8 mouse cellular contexts compared by ENCODE assay signal in the genomic region with DNA sequence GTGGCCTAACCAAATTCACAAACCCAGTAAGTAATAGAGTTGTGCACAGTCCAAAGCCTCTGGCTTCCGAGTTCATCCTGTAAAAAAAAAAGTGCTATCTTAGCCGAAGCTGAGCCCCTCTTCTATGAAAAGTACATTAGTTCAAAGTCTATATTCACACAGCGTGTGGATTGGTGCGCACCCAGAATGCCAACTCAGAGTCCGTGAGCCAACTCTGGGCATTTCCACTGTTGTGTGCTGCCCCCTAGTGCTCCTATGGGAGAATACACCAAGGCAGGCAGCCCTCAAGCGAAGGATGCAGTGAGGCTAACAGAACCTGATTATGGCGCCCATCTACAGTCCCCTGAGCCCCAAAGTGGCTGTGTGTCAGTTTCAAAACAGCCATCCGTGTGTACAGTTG. TPM values are rescaled to one million over a fixed set of nuclear protein-coding genes. Genes with fewer than 3 reads are reported as not detected.
DNase-seq lines count a peak whose midpoint lies in the region; ATAC-seq and TF ChIP-seq lines count a peak whose summit lies in the region.

No protein-coding gene starts in this region.

- no peak overlapping the region for H3K4me3 ChIP-seq in limb, embryonic 13.5 days
- H3K4me3 ChIP-seq in testis, adult 2 months (ENCODE audit: control insufficient read depth, low read depth, low read length) = no peak overlapping the region

- H3K36me3 ChIP-seq in limb, embryonic 13.5 days = no peaks in the 10 kb centered on the region
- no peaks in the 10 kb centered on the region for H3K36me3 ChIP-seq in testis, adult 2 months (ENCODE audit: control insufficient read depth, insufficient read depth, low read length)

- DNase-seq in B cell, adult 2 months = peak; percentile 79 to 80
- DNase-seq in WW6 (ENCODE audit: low read depth, low spot score) = peak; percentile 52
- DNase-seq in cerebellum, postnatal 25 days = peak; percentile 86 to 90
- DNase-seq in frontal cortex, postnatal 36 days (ENCODE audit: low spot score in 2 of 2) = peak; percentile 78 to 80
- DNase-seq in kidney, adult 18-20 months = peak; percentile 84
- peak; percentile 73 for DNase-seq in neural tube, embryonic 10.5 days (ENCODE audit: extremely low spot score, low spot score)

- no peaks in the 10 kb centered on the region for H3K9me3 ChIP-seq in limb, embryonic 13.5 days

- peak; percentile 96 for TF ChIP-seq CTCF in testis, adult 2 months (IDR thresholded peaks at IDR 0.05; ENCODE audit: control insufficient read depth, insufficient read depth, insufficient replicate concordance, low read depth, low read length)

- H3K4me2 ChIP-seq in limb, embryonic 13.5 days (replicated peaks) = no peak overlapping the region

- peaks cover 32% of the 10 kb centered on the region for H3K27me3 ChIP-seq in limb, embryonic 13.5 days
- no peaks in the 10 kb centered on the region for H3K27me3 ChIP-seq in testis, adult 2 months (ENCODE audit: control insufficient read depth, insufficient read depth, low read length)

- WGBS in limb, embryonic 13.5 days = 9% methylated on average over 8 of the region's 8 CpGs

- no peaks in the 10 kb centered on the region for H3K4me1 ChIP-seq in limb, embryonic 13.5 days
- H3K4me1 ChIP-seq in testis, adult 2 months (ENCODE audit: control insufficient read depth, insufficient read depth, low read length) = no peaks in the 10 kb centered on the region

- ATAC-seq in limb, embryonic 13.5 days (ENCODE audit: low FRiP score, low read depth) = peak; percentile 40; the same call in 1 of the 2 replicates

- no peak overlapping the region for H3K27ac ChIP-seq in limb, embryonic 13.5 days
- H3K27ac ChIP-seq in testis, adult 2 months (ENCODE audit: control insufficient read depth, insufficient read depth, low read depth, low read length) = no peak overlapping the region

- TF ChIP-seq POLR2A in testis, adult 2 months (IDR thresholded peaks at IDR 0.05; ENCODE audit: control insufficient read depth, low read depth, low read length) = no peak

- H3K9ac ChIP-seq in limb, embryonic 13.5 days = no peak overlapping the region

RNA-seq across cellular contexts. Expression of gene Kdf1, which starts 5.8 kb away (rescaled TPM):
- polyA plus RNA-seq in limb, embryonic 13.5 days (2015; fragmentation: Nextera tagmentation; extraction: Ambion mirVana) = 8.6 and 10.3 TPM in 2 replicates
- 3.4 and 4.3 TPM in 2 replicates for polyA plus RNA-seq in testis, adult 2 months (2012; rRNA removed)

RNA-seq across cellular contexts. Expression of gene Trnp1, which starts 14.6 kb away (rescaled TPM):
- polyA plus RNA-seq in limb, embryonic 13.5 days (2015; fragmentation: Nextera tagmentation; extraction: Ambion mirVana) = 3.3 and 3.5 TPM in 2 replicates
- polyA plus RNA-seq in testis, adult 2 months (2012; rRNA removed) = 1.3 and 2.0 TPM in 2 replicates

RNA-seq across cellular contexts. Expression of gene Nudc, which starts 32.8 kb away (rescaled TPM):
- polyA plus RNA-seq in limb, embryonic 13.5 days (2015; fragmentation: Nextera tagmentation; extraction: Ambion mirVana) = 291 and 309 TPM in 2 replicates
- 83.0 and 104 TPM in 2 replicates for polyA plus RNA-seq in testis, adult 2 months (2012; rRNA removed)

RNA-seq across cellular contexts. Expression of gene Tent5b, which starts 33.0 kb away (rescaled TPM):
- polyA plus RNA-seq in limb, embryonic 13.5 days (2015; fragmentation: Nextera tagmentation; extraction: Ambion mirVana) = 0.87 and 0.92 TPM in 2 replicates
- 35.7 and 45.4 TPM in 2 replicates for polyA plus RNA-seq in testis, adult 2 months (2012; rRNA removed)

RNA-seq across cellular contexts. Expression of gene Nr0b2, which starts 40.2 kb away (rescaled TPM):
- polyA plus RNA-seq in limb, embryonic 13.5 days (2015; fragmentation: Nextera tagmentation; extraction: Ambion mirVana) = 0.13 and 0.28 TPM in 2 replicates
- polyA plus RNA-seq in testis, adult 2 months (2012; rRNA removed) = 0.42 and 0.51 TPM in 2 replicates
